Mouse (Mus musculus): ENCODE measurements around the gene E130309D02Rik. TPM values are rescaled to one million over a fixed set of nuclear protein-coding genes. Genes with fewer than 3 reads are reported as not detected.

Gene E130309D02Rik
- polyA plus RNA-seq (2012; rRNA removed) = 16.9 and 17.0 TPM in 2 replicates

DNA sequence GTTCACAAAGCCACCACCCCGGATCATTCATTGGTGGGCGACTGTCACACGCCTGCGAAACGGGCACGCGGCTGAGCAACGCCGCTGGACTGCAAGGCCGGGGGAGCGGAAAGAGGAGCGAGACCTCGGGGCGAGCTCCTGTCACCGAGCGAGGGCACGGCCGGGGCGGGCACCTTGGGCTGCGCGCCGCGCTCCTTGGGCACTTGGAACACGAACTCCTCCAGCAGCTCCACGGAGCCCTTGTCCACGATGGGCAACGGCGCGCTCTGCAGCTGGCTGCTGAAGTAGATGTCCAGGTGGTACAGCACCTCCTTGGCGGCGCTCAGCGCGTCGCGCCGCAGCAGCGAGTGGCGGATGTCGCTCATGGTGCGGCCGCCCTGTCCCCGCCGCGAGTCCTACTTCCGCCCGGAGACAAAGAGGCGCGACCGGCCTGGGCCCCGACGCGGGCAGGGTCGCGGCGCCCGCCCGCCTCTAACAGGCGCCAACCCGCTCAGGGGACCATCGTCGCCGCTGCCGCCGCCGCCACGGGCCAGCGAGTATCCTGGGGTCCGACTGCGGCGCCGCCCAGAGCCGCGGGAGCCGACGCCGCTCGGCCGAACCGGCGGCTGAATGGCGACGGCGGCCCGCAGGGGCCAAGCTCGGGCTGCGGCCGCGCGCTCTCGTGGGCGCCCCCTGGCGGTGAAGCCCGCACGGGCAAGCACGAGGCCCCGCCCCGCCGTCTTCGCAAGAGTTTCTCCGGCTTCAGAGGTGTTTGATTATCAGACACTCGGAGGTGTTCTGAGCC is at the start of gene E130309D02Rik:
E130309D02Rik (minus strand) TSS at position 631 of the 784 bp plus-strand sequence.
- peak; percentile 39 to 91 for DNase-seq (ENCODE audit: extremely low spot score in 1 of 2, low spot score in 1 of 2)

GRCm38 (mm10) chr5:143363678-143364615 is 48.8 kb upstream of the E130309D02Rik start:
- DNase-seq (ENCODE audit: extremely low spot score in 1 of 2, low spot score in 1 of 2) = peak in 1 of 2 experiments; percentile 16

DNA sequence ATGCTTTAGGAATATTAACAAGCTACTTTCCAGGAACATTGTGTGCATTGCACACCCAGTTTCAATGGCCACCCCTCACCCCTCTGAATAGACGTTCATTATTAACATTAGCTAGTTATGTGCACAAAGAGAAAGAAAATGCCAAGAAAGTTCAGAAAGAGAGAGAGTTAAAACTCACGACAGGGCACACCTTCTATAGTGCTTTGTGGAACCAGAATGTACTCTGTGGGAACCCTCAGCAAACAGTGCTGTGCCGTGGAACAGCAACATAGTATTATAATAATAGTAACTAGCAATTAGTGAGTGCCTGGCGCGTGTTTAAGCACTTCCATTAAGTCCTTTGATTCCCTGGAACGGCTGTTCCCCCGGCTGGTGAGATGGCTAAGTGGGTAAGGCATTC is 46.3 kb upstream of the E130309D02Rik start:
- DNase-seq (ENCODE audit: extremely low spot score in 1 of 2, low spot score in 1 of 2) = peak in 1 of 2 experiments; percentile 15

DNA sequence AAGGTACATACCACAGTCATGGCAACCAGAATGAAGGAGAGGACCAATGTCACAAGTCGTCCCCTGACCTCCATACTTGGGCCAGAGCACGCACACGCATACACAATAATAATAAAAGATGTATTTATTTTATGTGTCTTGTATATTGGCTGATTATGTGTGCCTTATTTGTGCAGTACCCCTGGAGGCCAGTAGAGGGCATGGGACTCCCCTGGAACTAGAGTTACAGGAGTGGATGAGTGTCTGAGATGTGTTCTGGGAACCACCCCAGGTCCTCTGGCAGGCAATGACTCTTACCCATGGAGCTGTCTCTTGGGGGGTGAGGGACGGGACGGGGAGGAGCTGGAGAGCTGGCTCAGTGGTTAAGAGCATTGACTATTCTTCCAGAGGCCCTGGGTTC is 44.8 kb upstream of the E130309D02Rik start:
- DNase-seq (ENCODE audit: extremely low spot score in 1 of 2, low spot score in 1 of 2) = no peak

GRCm38 (mm10) chr5:143359263-143359662 is 44.1 kb upstream of the E130309D02Rik start:
- DNase-seq (ENCODE audit: extremely low spot score in 1 of 2, low spot score in 1 of 2) = peak in 1 of 2 experiments; percentile 13

- no peak for DNase-seq (ENCODE audit: extremely low spot score in 1 of 2, low spot score in 1 of 2)
Observed at GRCm38 (mm10) chr5:143357564-143357963, 42.4 kb upstream of the E130309D02Rik start.

DNA sequence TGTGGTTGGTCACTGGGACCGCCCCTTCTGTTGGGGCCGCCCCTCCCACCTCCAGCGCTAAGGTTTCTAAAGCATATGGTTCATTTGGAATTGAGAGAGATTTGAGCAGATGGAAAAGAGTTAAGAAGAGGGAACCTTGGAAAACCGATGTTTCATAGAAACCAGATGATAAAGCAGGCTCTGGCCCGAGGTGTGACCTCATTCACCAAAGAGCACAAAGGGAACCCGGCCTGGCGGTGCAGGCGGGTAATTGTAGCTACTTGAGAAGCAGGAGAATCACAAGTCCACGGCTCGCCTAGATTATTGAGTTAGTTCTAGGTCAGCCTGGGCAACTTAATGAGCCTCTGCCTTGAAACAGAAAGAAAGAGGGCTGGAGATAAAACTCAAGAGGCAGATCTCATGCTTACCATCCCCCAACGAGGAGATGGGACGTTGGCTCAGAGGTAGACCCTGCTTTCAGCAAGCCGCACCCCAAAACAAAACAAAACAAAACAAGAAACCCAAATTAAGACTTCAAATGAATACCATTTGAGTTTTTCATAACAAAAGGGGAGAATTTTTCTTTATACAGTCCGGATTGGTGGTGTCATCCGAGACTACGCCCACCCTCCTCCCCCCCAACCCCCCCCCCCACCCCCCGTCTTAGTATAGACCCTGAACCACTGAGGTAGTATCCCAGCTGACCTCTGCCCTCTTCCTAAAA is 41.7 kb upstream of the E130309D02Rik start, which contains the start of gene Grid2ip:
Grid2ip (plus strand) TSS at position 653 of the 703 bp plus-strand sequence.
- no peak for DNase-seq (ENCODE audit: extremely low spot score in 1 of 2, low spot score in 1 of 2)

- DNase-seq (ENCODE audit: extremely low spot score in 1 of 2, low spot score in 1 of 2) = no peak
Observed at GRCm38 (mm10) chr5:143356017-143356416, 40.9 kb upstream of the E130309D02Rik start.

DNA sequence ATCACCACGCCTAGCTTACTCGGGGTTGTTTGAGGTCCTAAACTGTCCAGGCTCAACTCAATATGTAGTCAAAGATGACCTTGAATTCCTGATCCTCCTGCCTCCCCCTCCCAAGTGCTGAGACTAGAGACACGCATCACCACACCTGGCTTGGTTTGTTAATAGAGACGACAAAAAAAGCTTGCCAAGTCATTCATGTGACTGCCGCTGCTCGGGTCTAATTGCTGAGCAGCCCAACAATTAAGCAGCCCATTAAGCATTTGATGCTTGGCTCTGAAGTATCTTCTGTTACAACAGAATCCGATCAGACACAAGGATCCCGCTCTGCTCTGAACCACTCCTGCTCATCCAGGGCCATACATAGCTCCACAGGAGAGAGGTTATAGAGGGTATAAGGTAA is 31.2 kb upstream of the E130309D02Rik start:
- no peak for DNase-seq (ENCODE audit: extremely low spot score in 1 of 2, low spot score in 1 of 2)

DNA sequence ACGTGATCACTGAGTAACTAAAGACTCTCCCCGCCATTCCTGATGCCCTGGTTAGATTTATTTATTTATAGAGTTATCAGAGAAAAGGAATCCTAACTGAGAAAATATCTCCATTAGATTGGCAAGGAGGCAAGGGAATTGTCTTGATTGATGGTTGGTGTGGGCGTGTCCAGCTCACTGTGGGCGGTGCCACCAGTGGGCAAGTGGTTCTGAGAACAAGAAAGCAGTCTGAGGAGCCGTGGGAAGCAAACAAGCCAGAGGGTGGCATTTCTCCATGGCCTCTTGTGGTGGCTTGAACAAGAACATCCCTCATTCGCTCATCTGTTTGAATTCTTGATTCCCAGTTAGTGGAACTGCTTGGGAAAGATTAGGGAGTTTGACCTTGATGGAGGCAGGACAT is 24.4 kb upstream of the E130309D02Rik start:
- no peak for DNase-seq (ENCODE audit: extremely low spot score in 1 of 2, low spot score in 1 of 2)

- DNase-seq (ENCODE audit: extremely low spot score in 1 of 2, low spot score in 1 of 2) = no peak
Observed at GRCm38 (mm10) chr5:143336559-143336958, 21.4 kb upstream of the E130309D02Rik start.

DNA sequence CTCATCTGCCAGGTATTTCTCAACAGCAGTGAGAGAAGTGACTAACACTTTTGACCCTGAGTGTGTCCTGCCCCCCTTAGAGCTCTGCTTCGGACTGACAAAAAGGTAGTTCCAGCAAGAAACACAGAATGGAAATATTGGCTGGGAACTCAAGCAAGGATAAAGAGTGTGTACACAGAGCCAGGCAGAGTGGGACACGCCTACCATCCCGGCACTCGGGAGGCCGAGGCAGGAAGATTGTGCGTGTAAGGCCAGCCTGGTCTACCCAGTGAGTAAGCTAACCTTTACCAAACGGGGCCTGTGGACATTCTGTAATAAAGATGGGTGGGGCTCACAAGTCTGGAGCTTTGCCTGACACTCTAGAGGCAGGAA is 19.9 kb upstream of the E130309D02Rik start:
- DNase-seq (ENCODE audit: extremely low spot score in 1 of 2, low spot score in 1 of 2) = no peak

GRCm38 (mm10) chr5:143334418-143335088 is 19.4 kb upstream of the E130309D02Rik start:
- no peak for DNase-seq (ENCODE audit: extremely low spot score in 1 of 2, low spot score in 1 of 2)

DNA sequence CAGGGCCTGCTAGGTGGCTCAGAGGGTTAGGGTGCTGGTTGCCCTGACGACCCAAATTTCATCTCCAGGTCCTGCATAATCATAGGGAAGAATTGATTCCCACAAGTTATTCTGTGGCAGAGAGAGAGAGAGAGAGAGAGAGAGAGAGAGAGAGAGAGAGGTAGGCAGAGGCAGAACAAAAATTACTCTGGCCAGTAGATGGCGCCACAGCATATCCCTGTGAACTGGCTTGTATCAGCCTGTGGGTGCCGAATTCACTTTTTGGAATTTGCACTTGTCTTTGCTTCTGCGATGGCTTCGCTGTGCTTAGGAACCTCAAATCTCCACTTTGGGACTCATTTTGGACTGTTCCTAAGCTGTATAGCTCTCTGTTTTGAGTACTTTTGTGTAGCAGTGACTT is 18.7 kb upstream of the E130309D02Rik start:
- DNase-seq (ENCODE audit: extremely low spot score in 1 of 2, low spot score in 1 of 2) = peak; percentile 66 to 95

DNA sequence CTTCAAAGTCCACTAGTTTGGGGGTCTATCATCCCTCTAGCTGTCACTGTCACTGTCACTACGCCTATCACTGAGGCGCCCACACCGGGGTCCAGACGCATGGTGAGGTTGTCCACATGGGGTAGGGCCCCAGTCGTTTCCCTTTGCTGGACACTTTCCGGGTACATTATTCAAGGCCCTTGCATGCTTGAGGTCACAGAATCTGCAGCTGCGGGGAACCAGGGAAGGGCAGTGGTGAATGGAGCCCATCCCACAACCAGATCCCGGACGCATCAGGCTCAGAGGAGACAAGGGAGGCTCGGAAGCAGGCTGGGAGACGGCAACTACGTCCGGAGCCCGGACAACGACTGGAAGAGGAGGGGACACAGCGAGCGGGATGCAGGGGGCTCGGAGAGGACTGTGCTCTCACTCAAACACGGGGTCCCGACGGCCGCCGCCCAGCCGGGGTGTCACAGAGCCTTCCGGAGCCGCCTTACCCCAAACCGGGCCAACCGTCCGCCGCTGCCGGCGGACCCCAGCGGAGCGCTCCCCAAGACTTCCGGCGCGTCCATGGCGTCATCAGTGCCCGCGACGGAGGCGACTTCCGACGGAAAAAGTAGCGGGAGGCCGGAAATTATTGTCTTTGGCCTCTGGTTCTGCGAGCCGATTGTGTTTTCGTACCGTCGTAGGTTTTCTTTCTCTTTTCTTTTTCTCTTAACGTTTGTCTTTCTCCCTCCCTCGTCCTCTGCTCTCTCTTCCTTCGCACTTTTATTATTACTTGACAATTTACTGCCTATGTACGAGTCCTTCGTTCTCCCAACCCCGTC is 13.7 kb upstream of the E130309D02Rik start, which contains the start of gene Zdhhc4:
Zdhhc4 (minus strand) TSS at position 567 of the 806 bp plus-strand sequence.
- peak; percentile 58 to 96 for DNase-seq (ENCODE audit: extremely low spot score in 1 of 2, low spot score in 1 of 2)

DNA sequence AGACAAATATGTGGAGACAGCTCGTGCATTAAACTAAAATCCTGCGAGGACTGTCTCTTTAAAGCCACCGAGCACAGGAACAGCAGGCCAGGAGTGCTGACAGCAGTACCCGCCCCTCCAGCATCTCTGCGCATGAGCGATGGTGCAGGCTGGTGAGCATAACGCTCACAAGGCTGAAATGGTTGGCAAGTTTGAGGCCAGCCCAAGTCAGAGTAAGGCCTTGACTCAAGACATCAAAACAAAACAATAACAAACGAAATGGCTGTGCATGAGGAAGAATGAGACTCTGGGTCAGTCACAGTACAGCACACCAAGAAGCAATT is 2.1 kb upstream of the E130309D02Rik start:
- DNase-seq (ENCODE audit: extremely low spot score in 1 of 2, low spot score in 1 of 2) = no peak

- DNase-seq (ENCODE audit: extremely low spot score in 1 of 2, low spot score in 1 of 2) = no peak
Observed at GRCm38 (mm10) chr5:143316605-143317287, 1.6 kb upstream of the E130309D02Rik start.

DNA sequence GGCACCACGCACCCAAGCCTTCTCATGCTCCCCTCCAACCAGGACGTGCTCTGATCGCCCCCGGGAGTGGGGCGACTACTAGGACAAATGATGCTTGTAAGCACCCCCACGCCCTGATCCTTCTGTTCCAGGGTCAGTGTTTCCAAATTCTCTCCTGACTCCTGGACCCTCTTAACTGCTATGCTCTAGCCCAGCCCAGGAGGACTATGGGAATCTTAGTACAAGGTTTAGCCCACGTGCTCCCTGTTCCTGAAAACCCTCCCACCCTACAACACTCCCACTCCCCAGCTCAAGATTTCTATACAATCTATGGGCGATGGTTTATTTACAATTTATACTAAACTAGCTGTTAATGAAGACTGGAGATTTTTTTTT is 341 bp upstream of the E130309D02Rik start:
- DNase-seq (ENCODE audit: extremely low spot score in 1 of 2, low spot score in 1 of 2) = no peak

All from frontal cortex, adult 2 months (tissue).